Mouse (Mus musculus) gastrocnemius, adult 2 months (tissue): ENCODE measurements around the gene Ncln. TPM values are rescaled to one million over a fixed set of nuclear protein-coding genes. Genes with fewer than 3 reads are reported as not detected.

ENCODE experiments used
- DNase-seq: peaks from one replicate; pipeline ENCODE4 v3.0.0; 2022
- H3K27ac ChIP-seq: fragments of 200-600 bp; 2 replicates; pipeline ENCODE4 v1.8.1; 2022; ENCODE audit warnings: mild to moderate bottlenecking
- H3K4me3 ChIP-seq: fragments of 200-600 bp; 2 replicates; pipeline ENCODE4 v1.8.1; 2022; ENCODE audit warnings: mild to moderate bottlenecking, moderate library complexity
- CTCF ChIP-seq: fragments of 200-600 bp; IDR thresholded peaks from 2 replicates; pipeline ENCODE4 v1.8.1; 2022; ENCODE audit warnings: antibody characterized with exemption, mild to moderate bottlenecking, moderate library complexity
- intact Hi-C: fragments of 180-260 bp; cut with DNase I; formaldehyde crosslinking; loops from one replicate; pipeline ENCODE4 v1.15.1; 2025
- total RNA-seq, 2 experiments: library from RNA; stranded (reverse); gene quantifications; 2 replicates each; pipeline ENCODE4 v1.2.3; 2021

The Ncln gene
- total RNA-seq, 2 experiments from 2014 or later = 38.3 to 44.8 TPM

- H3K27ac ChIP-seq = no peak overlapping the region
- TF ChIP-seq CTCF = no peak
- no peak for DNase-seq
- intact Hi-C loops = loop anchor here (10.0 kb wide), 1 partner anchor 667 kb away; no protein-coding TSS in a partner anchor
- H3K4me3 ChIP-seq = no peak overlapping the region
Observed at GRCm38 (mm10) chr10:81507691-81508489, 11.7 kb upstream of the Ncln start.

GRCm38 (mm10) chr10:81507095-81507494 is 10.9 kb upstream of the Ncln start:
- intact Hi-C loops = loop anchor here (10.0 kb wide), 1 partner anchor 668 kb away; no protein-coding TSS in a partner anchor
- H3K27ac ChIP-seq = no peak overlapping the region
- no peak for DNase-seq
- H3K4me3 ChIP-seq = no peak overlapping the region
- no peak for TF ChIP-seq CTCF

- Histone ChIP-seq H3K4me3 (no peak overlapping the region), H3K27ac (no peak overlapping the region)
- TF ChIP-seq CTCF = no peak
- DNase-seq = no peak
- intact Hi-C loops = loop anchor here (10.0 kb wide), 1 partner anchor 670 kb away; no protein-coding TSS in a partner anchor
Observed at GRCm38 (mm10) chr10:81505016-81505664, 8.9 kb upstream of the Ncln start.

- peak; percentile 100; the same call in 1 of the 2 replicates for TF ChIP-seq CTCF
- intact Hi-C loops = loop anchor here (1.0 to 10.0 kb wide), 4 partner anchors 25 to 672 kb away; no protein-coding TSS in a partner anchor
- peak overlapping the region; percentile 69 for H3K4me3 ChIP-seq
- DNase-seq = peak; percentile 91
- H3K27ac ChIP-seq = peak overlapping the region; percentile 44
Observed at GRCm38 (mm10) chr10:81502658-81503057, 6.5 kb upstream of the Ncln start.

- intact Hi-C loops = loop anchor here (1.0 to 10.0 kb wide), 3 partner anchors 25 to 673 kb away; no protein-coding TSS in a partner anchor
- no peak overlapping the region for H3K4me3 ChIP-seq
- no peak for DNase-seq
- no peak overlapping the region for H3K27ac ChIP-seq
- no peak for TF ChIP-seq CTCF
Observed at GRCm38 (mm10) chr10:81501863-81502262, 5.7 kb upstream of the Ncln start.

- peak within 1 kb of the TSS; percentile 95 for H3K27ac ChIP-seq
- no peak for TF ChIP-seq CTCF
- H3K4me3 ChIP-seq = peak within 1 kb of the TSS; percentile 91
- intact Hi-C loops = loop anchor here (10.0 kb wide), 1 partner anchor 675 kb away; no protein-coding TSS in a partner anchor
- DNase-seq = no peak
Observed at GRCm38 (mm10) chr10:81500032-81500431, 3.8 kb upstream of the Ncln start, which contains the start of gene S1pr4. TSS of gene S1pr4 (minus strand) at chr10:81500132.

- Histone ChIP-seq H3K27ac (peak overlapping the region; percentile 95), H3K4me3 (peak overlapping the region; percentile 91)
- intact Hi-C loops = loop anchor here (5.0 kb wide), 1 partner anchor 43 kb away; no protein-coding TSS in a partner anchor
- TF ChIP-seq CTCF = no peak
- peak; percentile 53 for DNase-seq
Observed at GRCm38 (mm10) chr10:81499250-81499901, 3.2 kb upstream of the Ncln start.

GRCm38 (mm10) chr10:81498316-81499249 is 2.4 kb upstream of the Ncln start:
- Histone ChIP-seq H3K4me3 (peak overlapping the region; percentile 91), H3K27ac (peak overlapping the region; percentile 95)
- TF ChIP-seq CTCF = no peak
- intact Hi-C loops = loop anchor here (5.0 kb wide), 1 partner anchor 44 kb away; no protein-coding TSS in a partner anchor
- DNase-seq = no peak

- intact Hi-C loops = loop anchor here (5.0 kb wide), 1 partner anchor 45 kb away; no protein-coding TSS in a partner anchor
- Histone ChIP-seq H3K4me3 (peak overlapping the region; percentile 91), H3K27ac (peak overlapping the region; percentile 95)
- DNase-seq = no peak
- TF ChIP-seq CTCF = no peak
Observed at GRCm38 (mm10) chr10:81497401-81498270, 1.4 kb upstream of the Ncln start.

GRCm38 (mm10) chr10:81496969-81497368 is 777 bp upstream of the Ncln start:
- peak overlapping the region; percentile 91 for H3K4me3 ChIP-seq
- intact Hi-C loops = loop anchor here (5.0 kb wide), 1 partner anchor 45 kb away; no protein-coding TSS in a partner anchor

More at GRCm38 (mm10) chr10:81496969-81497368, 777 bp upstream of the Ncln start:
- no peak for DNase-seq
- no peak for TF ChIP-seq CTCF
- peak overlapping the region; percentile 95 for H3K27ac ChIP-seq
